Mouse (Mus musculus): ENCODE data around the gene Vps13d. TPM values are rescaled to one million over a fixed set of nuclear protein-coding genes. Genes with fewer than 3 reads are reported as not detected.
"Not testable (repeated sequence)": the region's sequence is repeated elsewhere in the genome, so short reads cannot be mapped to it uniquely, and the experiment has no call there.

Vps13d gene
- total RNA-seq, 2 experiments from 2014 or later = 26.1 to 37.3 TPM

- peak; percentile 70 for ATAC-seq (replicated peaks; ENCODE audit: poor library complexity, severe bottlenecking)
These were observed 19.4 kb upstream of the Vps13d start for GRCm38 (mm10) chr4:145213999-145214785.

- peak; percentile 73 for ATAC-seq (replicated peaks; ENCODE audit: poor library complexity, severe bottlenecking)
These were observed 16.3 kb upstream of the Vps13d start for GRCm38 (mm10) chr4:145211076-145211475.

GRCm38 (mm10) chr4:145210564-145210963 lies 15.8 kb upstream of the Vps13d start:
- ATAC-seq (replicated peaks; ENCODE audit: poor library complexity, severe bottlenecking) = no peak

- ATAC-seq (replicated peaks; ENCODE audit: poor library complexity, severe bottlenecking) = 0 out of 2 replicates have a peak, but pooled peaks have one; percentile 2
These were observed 14.9 kb upstream of the Vps13d start for GRCm38 (mm10) chr4:145209690-145210088.

DNA sequence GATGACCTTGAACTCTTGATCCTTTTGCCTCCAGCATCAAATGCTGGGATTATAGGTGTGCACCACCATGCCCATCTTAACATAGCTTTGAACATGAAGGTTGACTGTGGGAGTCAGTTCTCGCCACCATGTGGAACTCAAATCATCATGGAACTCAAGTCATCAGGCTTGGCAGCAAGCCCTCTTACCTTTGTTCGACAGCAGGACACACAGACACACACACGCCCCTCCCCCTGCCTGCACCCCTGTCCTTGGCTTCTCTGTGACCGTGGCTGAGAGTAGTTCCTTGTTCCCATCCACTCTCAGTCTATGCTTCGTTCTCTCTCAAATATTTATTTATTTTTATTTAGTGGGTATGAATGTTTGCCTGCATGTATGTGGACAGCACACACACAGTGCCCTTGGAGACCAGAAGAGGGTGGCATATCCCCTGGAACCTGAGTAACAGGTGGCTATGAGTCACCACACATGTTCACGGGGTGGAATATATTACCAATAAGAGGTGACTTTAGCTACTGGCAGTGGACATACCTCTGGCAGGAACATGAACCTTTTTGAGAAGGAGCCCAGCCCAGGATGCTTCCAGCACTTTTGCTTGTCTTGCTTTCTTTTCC lies 14.4 kb upstream of the Vps13d start:
- peak; percentile 28 for ATAC-seq (replicated peaks; ENCODE audit: poor library complexity, severe bottlenecking)

DNA sequence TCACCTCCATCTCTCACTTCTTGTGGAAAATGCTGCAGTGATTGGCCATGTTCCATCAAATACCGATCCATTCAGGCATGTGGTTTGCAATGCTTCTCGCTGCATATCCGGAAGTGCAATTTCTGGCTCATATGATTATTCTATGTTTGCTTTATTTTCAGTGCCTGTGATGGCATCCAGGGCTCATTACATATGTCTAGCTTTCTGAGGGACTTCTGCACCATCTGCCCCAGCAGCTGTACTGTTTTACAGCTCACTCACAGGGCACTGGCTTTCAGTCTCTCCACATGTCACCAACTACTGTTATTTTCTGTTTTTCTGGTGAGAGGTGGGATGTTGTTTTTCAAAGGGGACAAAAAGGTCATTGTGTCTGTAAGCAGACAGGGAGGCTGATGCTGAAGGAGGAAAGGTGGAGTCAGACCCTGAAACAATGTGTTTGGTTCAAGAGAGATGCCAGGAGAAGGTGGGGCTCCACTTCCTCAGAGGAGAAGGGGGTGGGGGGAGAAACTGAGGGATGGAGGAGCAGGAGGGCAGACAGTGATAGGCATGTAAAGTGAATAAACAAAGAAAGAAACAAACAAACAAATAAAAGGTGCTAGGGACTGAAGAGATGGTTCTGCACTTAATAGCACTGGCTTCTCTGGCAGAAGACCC lies 13.0 kb upstream of the Vps13d start:
- ATAC-seq (replicated peaks; ENCODE audit: poor library complexity, severe bottlenecking) = no peak

- no peak for ATAC-seq (replicated peaks; ENCODE audit: poor library complexity, severe bottlenecking)
These were observed 10.0 kb upstream of the Vps13d start for GRCm38 (mm10) chr4:145204779-145205178.

- ATAC-seq (replicated peaks; ENCODE audit: poor library complexity, severe bottlenecking) = no peak
These were observed 8.5 kb upstream of the Vps13d start for GRCm38 (mm10) chr4:145203305-145203704.

DNA sequence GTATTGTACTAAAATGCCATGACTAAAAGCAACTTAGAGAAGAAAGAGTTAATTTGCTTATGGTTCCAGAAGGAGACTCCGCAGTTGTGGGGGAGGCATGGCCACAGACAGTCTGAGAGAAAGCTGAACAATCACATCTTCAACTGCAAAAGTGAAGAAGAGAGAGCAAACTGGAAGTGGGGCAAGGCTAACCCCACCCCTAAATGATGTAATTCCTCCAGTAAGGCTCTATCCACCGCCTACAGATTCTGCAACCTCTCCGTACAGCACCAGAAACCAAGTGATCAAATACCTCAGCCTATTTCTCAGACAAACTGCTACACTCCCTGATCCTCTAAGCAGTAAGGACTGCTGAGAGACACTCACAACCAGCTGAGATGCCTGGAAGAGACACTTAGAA lies 6.6 kb upstream of the Vps13d start:
- peak; percentile 64 for ATAC-seq (replicated peaks; ENCODE audit: poor library complexity, severe bottlenecking)

DNA sequence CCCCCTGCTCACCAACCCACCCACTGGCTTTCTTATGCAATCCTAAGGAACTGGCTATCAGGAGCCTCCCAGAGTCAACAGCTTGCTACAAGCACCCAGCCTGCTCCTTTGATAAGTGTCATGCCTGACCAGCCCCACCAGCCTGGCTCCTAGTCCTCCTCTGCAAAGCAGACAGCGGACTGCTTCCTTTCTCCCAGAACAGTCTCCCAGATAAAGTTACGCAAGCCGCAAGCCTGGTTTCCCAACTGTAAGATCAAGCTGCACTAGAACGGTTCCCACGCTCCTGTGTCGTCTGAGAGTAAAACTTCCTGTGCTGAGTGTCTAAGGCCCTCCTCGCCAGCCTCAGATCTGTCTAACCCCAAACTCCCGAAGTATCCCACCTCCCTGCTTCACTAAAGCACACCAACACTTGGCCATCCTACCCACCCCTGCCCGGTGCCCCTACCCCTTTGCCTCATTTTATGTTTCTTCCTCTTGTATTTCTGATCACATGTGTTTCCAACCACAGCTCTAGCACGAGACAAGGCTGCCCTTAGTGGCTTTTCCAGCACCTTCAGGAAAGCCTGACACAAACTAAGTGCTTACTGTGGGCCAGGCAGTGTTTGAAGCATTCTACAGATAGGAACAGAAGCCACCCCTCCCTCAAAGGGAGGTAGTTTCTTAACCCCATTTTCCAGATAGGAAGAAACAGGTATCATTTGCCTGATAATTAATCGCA lies 5.3 kb upstream of the Vps13d start:
- ATAC-seq (replicated peaks; ENCODE audit: poor library complexity, severe bottlenecking) = peak; percentile 71

DNA sequence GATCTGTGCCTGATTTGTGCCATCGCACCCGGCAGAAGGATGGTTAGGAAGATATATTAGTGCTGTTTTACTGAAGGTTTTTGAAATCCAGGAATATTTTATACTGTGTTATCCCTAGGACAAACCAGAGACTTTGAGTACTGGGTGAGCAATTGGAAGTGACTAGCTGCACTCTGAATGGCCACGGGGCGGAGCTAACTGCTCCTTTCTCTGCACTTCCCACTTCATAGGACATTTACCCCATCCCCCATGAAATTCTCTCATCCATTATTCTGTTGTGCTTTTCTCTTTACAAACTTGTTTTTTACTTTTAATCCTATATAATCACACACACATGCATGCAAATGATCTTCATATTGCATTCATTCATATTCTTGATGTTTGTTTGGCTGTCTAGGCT lies 1.8 kb upstream of the Vps13d start:
- ATAC-seq (replicated peaks; ENCODE audit: poor library complexity, severe bottlenecking) = 0 out of 2 replicates have a peak, but pooled peaks have one; percentile 16

DNA sequence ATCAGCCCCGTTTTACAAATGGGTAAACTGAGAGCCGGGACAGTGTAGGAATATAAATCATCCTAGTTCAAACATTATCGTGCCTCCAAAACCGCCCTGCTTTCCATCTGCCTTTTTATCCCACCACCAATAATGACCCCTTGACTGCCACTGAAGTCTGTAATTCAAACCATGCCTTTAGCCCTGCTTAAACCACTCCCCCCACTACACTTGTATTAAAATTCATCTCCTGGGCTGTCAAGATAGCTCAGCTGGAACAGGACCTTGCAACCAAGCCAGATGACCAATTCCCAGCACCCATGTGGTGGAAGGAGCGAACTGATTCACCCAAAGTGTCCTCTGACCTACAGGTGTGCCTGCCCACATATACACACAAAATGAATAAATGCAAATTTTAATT lies 367 bp upstream of the Vps13d start:
- ATAC-seq (replicated peaks; ENCODE audit: poor library complexity, severe bottlenecking) = no peak

DNA sequence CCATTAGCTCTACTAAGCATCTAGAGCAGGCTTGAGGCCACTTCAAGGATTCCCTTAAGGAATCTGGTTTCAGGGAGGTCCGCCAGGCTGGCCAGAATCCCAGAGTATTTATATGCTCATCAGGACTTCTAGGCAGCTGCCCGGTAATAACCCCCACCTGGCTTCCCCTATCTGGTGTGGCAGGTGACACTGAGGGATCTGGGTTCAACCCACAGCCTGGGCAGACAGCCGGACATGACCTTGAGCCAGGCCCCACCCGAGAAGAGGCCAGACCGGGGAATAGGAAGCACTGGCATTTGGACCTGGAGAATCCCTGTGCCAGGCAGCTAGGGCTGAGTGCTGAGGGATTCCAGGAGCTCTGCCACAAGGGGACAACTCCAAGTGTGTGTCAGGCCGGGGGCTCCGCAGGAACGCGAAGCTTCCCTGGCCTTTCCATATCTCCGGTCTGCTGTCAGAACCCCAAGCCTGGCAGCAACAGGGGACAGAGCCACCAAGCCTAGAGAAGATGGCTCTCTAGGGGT lies 754 bp downstream of the Vps13d start:
- ATAC-seq (replicated peaks; ENCODE audit: poor library complexity, severe bottlenecking) = peak; percentile 27

GRCm38 (mm10) chr4:145193406-145193805 lies 1.4 kb downstream of the Vps13d start:
- no peak for ATAC-seq (replicated peaks; ENCODE audit: poor library complexity, severe bottlenecking)

DNA sequence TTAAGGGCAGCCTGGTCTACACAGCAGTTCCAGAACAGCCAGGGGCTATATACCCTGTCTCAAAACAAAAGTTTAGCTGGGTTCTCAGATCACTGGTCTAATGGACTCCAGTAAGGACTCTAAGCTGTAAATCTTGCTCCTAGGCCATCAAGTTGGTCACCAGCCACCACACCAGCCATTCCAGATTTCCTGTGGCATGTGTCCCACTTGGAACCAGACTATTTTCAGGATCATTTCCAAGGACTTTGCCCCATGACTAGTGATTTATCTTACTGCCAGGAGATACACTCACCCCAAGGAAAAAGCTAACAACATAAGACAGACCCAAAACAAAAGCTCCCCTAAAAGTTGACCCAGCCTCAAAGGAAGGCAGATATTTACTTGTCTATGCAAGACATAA lies 2.1 kb downstream of the Vps13d start:
- no peak for ATAC-seq (replicated peaks; ENCODE audit: poor library complexity, severe bottlenecking)

GRCm38 (mm10) chr4:145188561-145188960 lies 6.2 kb downstream of the Vps13d start:
- ATAC-seq (replicated peaks; ENCODE audit: poor library complexity, severe bottlenecking) = no peak

DNA sequence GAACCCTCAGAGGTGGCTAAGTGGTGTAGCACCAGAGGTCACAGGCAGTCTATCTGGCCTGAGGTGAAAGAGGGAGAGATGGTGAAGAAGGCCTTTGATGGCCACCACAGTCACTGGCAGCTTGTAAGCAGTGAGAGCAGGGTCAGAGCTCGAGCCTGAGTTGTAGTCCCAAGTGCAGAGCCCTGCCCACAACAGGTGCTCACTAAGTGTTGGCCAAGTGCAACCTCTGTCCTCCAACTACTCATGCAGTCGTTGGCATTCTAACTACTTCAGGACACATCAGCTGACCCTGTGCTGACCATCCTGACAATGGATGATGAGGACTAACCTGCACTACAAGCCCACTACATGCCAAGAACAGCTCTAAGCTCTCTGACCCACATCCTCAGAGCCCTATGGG lies 7.2 kb downstream of the Vps13d start:
- no peak; the same call in 1 of the 2 replicates for ATAC-seq (replicated peaks; ENCODE audit: poor library complexity, severe bottlenecking)

DNA sequence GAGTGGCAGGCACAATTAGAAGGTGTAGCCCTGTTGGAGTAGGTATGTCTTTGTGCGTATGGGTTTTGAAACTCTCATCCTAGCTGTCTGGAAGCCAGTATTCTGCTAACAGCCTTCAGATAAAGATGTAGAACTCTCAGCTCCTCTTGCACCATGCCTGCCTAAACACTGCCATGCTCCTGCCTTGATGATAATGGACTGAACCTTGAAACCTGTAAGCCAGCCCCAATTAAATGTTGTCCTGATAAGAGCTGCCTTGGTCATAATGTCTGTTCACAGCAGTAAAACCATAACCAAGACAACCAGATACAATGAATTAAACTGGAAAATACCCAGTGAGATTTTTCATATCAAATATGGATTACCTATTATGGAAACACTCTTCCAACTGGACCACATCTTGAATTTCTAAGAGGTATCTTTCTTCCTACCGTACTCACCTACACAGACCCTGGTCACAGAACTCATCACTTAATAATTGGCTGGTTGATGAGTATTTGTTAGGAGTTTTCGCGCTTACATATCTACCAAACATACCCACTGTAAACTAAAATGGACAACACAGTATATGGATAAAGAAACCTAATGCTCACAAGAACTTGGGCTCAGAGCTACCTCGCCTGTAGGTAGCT lies 15.8 kb downstream of the Vps13d start:
- no peak for ATAC-seq (replicated peaks; ENCODE audit: poor library complexity, severe bottlenecking)

GRCm38 (mm10) chr4:145165542-145165941 lies 29.3 kb downstream of the Vps13d start:
- not testable (repeated sequence) for ATAC-seq (replicated peaks; ENCODE audit: poor library complexity, severe bottlenecking)

GRCm38 (mm10) chr4:145164111-145164510 lies 30.7 kb downstream of the Vps13d start:
- no peak for ATAC-seq (replicated peaks; ENCODE audit: poor library complexity, severe bottlenecking)

Data from granulocyte monocyte progenitor cell, adult 5-6 weeks (primary cell).